Mouse (Mus musculus) cerebellum, adult 2 months (tissue): ENCODE measurements around the gene Ugt1a8. TPM values are rescaled to one million over a fixed set of nuclear protein-coding genes. Genes with fewer than 3 reads are reported as not detected.
"Not testable (repeated sequence)": the region's sequence is repeated elsewhere in the genome, so short reads cannot be mapped to it uniquely, and the experiment has no call there.

Source experiments
- DNase-seq, 2 experiments: peaks; one replicate each; pipeline ENCODE4 v3.0.0; 2021
- H3K27ac ChIP-seq: fragments of 200-500 bp; 2 replicates; pipeline ENCODE4 v1.5.1; 2012; ENCODE audit warnings: low read length, control low read depth, inconsistent platforms; ENCODE audit not compliant: insufficient read depth
- H3K27me3 ChIP-seq: fragments of 200-500 bp; 2 replicates; pipeline ENCODE4 v1.6.1; 2012; ENCODE audit warnings: inconsistent platforms, mild to moderate bottlenecking, low read length, moderate library complexity; ENCODE audit not compliant: control insufficient read depth, insufficient read depth
- H3K4me1 ChIP-seq: fragments of 200-500 bp; 2 replicates; pipeline ENCODE4 v1.6.1; 2011; ENCODE audit warnings: low read length; ENCODE audit not compliant: control insufficient read depth, insufficient read depth
- H3K4me3 ChIP-seq: fragments of 200-500 bp; replicated peaks from 2 replicates; pipeline ENCODE3; 2011; ENCODE audit warnings: mild to moderate bottlenecking, low read depth, low read length, control low read depth; ENCODE audit not compliant: insufficient read depth
- CTCF ChIP-seq: fragments of 200-500 bp; IDR thresholded peaks from 2 replicates; pipeline ENCODE4 v1.5.1; 2011; ENCODE audit warnings: low read depth, mild to moderate bottlenecking, control low read depth, low read length, moderate library complexity, borderline replicate concordance; ENCODE audit not compliant: insufficient read depth
- POLR2A ChIP-seq: fragments of 200-500 bp; IDR thresholded peaks from 2 replicates; pipeline ENCODE4 v1.6.1; 2011; ENCODE audit warnings: low read length, control low read depth, borderline replicate concordance; ENCODE audit not compliant: insufficient read depth
- WGBS: fragments of 180-500 bp; shearing (Covaris S2); methylation state at CpG from one replicate; pipeline ENCODE4 v1.1.7; 2018; 5-methylcytosine and 5-hydroxymethylcytosine counted together
- polyA plus RNA-seq: library from polyadenylated mRNA; depleted of rRNA; stranded (reverse); fragments of >200 nt; gene quantifications from 2 replicates; pipeline ENCODE4 v1.2.3, GENCODE M21; 2012

The Ugt1a8 gene
- polyA plus RNA-seq, 1 experiment, result not detected

DNA sequence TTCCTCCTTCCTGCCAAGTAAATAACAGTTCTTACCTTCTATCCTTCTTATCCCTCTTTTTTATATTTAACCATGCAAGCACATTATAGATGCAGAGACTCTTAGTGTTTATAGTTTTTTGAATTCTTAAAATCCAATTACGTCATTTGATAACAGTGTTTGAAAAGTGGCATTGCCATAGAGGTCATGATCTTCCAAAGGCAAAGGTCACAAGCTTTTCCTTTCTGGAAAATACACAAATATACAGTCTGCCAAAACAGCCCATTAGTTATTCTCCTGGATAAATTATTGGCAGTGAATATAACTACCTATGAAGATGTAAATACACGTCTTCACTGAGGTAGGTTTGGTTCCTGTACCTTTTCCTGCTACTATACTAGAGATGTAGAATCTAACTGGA is 13.1 kb upstream of the Ugt1a8 start:
- no peaks in the 10 kb centered on the region for H3K4me1 ChIP-seq
- TF ChIP-seq POLR2A, result no peak
- TF ChIP-seq CTCF, result no peak
- H3K27me3 ChIP-seq, result no peaks in the 10 kb centered on the region
- H3K27ac ChIP-seq, result no peak overlapping the region
- DNase-seq, result no peak
- WGBS, result 84% methylated on average over 2 of the region's 2 CpGs
- no peak overlapping the region for H3K4me3 ChIP-seq

DNA sequence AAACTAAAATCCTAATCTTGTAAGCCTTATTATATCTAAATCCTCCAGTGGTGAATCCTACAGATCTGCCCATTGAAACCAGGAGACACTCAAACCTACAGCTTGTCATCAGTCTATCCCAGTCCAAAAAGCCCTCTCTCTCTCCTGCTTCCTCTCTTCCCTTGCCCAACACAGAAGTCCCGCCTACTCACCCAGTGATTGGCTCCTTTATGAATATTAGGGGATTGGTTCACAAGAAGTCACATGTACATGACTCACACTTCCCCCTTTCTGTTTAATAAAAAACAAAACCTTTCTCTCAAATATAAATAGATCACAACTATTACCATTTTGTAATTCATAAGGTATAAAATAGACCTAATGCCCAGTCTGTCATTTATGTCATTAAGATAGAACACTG is 10.5 kb upstream of the Ugt1a8 start:
- TF ChIP-seq POLR2A (no peak), CTCF (no peak)

DNA sequence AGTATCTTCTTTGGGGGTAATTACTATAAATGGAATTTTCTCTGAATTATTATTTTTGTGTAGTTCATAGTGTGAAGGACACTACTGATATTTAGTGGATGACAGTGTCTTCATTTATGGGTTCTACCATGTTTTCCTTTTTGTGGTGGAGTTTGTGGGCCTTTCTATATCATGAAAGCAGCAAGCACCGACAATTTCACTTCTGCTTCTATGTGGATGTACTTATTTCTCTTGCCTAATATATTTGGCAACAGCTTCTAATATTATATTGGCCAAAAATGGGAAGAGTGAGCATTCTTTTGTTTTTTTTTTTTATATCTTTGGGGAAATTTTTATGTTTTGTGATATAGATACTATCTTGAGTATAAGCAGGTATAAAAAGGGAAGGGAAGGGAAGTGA is 5.9 kb upstream of the Ugt1a8 start:
- WGBS, result 98% methylated on average over 1 of the region's 1 CpGs

More for the DNA sequence above, 10.5 kb upstream of the Ugt1a8 start:
- Histone ChIP-seq H3K27me3 (no peaks in the 10 kb centered on the region), H3K4me3 (no peak overlapping the region), H3K27ac (no peak overlapping the region), H3K4me1 (no peaks in the 10 kb centered on the region)
- WGBS, result 85% methylated on average over 1 of the region's 1 CpGs
- no peak for DNase-seq

DNA sequence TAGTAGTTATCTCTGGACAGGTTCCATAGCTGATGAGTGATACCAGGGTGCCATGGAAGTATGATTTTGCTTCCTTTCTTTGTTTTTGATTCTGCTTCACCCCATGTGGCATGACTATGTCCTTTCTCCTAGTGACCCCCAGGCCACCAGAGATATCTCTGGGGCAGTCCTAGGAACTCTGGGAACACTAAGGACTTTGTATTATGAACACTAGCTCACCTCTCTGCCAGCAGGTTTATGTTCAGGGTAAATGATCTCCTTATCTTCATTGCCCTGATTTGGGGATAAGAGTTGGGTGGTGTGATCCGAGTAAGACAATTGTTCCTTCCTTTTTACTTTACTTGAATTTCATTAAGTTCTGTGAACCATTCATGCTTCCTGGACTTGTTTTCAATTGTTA is 1.5 kb upstream of the Ugt1a8 start:
- Histone ChIP-seq H3K27ac (no peak overlapping the region), H3K4me1 (no peaks in the 10 kb centered on the region), H3K27me3 (no peaks in the 10 kb centered on the region), H3K4me3 (no peak overlapping the region)
- no peak for DNase-seq
- no peak for TF ChIP-seq POLR2A
- no peak for TF ChIP-seq CTCF
- WGBS, result 87% methylated on average over 1 of the region's 1 CpGs

More for the DNA sequence above, 5.9 kb upstream of the Ugt1a8 start:
- no peaks in the 10 kb centered on the region for H3K27me3 ChIP-seq
- no peak overlapping the region for H3K4me3 ChIP-seq
- TF ChIP-seq POLR2A (no peak), CTCF (no peak)
- no peak for DNase-seq
- H3K4me1 ChIP-seq, result no peaks in the 10 kb centered on the region
- no peak overlapping the region for H3K27ac ChIP-seq

DNA sequence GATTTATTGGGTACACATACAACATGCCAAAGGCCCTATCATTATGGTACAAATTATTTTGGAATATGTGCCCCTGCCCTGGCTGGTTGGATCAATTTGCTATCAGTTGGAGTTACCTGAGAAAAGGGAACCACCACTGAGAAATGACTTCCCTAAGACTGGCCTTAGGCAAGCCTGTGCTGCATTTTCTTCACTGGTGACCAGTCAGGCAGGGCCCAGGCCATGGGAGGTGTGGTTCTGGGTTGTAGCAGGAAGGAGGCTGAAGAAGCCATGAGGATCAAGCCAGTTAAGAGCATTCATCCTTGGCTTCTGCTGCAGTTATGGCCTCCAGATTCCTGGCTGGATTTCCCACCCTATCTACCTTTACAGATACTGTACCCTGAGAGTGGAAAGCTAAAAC is 4.7 kb downstream of the Ugt1a8 start:
- no peak overlapping the region for H3K27ac ChIP-seq
- H3K27me3 ChIP-seq, result no peaks in the 10 kb centered on the region
- DNase-seq, result no peak
- H3K4me1 ChIP-seq, result no peaks in the 10 kb centered on the region
- H3K4me3 ChIP-seq, result no peak overlapping the region
- TF ChIP-seq POLR2A (no peak), CTCF (no peak)

DNA sequence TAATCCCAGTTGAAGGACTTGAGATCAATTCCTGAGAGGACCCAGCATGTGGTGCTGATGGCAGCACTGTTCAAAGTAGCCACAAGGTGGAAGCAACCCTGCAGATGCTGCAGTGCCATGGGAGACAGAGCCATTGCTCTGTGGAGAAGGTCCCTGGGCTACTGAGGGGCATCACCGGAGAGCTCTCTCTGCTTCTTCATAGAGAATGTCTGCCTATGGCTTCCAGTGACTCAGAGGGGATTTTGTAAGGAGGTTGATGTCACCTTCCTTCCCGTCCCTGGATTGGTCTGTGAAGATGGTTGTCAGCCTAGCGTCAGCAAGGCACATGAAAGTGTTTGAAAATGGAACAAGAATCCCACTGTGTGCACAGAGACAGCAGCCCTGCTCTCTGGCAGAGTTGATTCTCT is 6.7 kb downstream of the Ugt1a8 start:
- H3K4me1 ChIP-seq, H3K27ac ChIP-seq, DNase-seq, H3K4me3 ChIP-seq, H3K27me3 ChIP-seq: not testable (repeated sequence)
- 75% methylated on average over 3 of the region's 3 CpGs for WGBS

DNA sequence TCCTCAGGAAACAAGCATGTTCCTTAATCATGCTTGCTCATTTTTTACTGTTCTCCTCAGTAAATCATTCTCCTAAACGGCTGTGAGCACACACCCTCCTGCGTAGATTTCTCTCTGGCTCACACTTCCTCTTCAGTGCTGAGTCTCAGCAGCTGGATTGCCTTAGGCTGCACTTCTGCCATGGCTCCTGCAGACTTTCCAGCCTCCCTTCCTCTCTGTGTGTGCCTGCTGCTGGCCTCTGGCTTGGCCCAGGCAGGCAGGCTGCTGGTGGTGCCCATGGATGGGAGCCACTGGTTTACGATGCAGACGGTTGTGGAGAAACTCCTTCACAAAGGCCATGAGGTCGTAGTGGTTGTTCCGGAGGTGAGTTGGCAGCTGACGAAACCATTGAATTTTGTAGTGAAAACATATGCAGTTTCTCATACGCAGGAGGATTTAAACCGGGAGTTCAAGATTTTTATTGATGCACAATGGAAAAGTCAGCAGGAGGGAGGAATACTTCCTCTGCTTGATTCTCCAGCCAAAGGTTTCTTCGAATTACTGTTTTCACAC is 7.4 kb downstream of the Ugt1a8 start, which contains the start of gene Ugt1a7c:
TSS of gene Ugt1a7c (plus strand) at position 122 of the 552 bp plus-strand sequence.
- H3K27ac ChIP-seq, result no peak within 1 kb of the TSS
- no peaks in the 10 kb centered on the region for H3K27me3 ChIP-seq
- H3K4me1 ChIP-seq, result no peaks in the 10 kb centered on the region
- TF ChIP-seq POLR2A (no peak), CTCF (no peak)
- WGBS, result 66% methylated on average over 10 of the region's 10 CpGs
- DNase-seq, result no peak
- no peak within 1 kb of the TSS for H3K4me3 ChIP-seq

DNA sequence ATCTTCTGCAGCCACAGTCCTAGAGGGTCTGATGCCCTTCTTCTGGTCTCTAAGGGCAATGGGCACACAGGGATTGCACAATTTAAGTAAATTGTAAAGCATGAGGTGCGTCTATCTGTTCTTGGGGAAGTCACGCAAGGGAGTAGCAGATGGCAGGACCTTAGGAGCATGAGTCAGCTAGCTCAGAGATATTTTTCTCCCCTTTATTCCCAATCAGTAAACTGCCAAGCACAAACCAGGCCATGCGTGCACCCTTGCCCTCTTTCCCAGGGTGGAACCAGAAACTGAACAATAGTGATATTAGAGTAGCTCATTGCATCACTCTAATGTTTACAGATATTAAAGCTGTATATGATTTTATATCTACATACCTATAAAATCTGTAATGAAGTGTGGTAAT is 10.9 kb downstream of the Ugt1a8 start:
- H3K27me3 ChIP-seq, H3K4me1 ChIP-seq, H3K27ac ChIP-seq, H3K4me3 ChIP-seq: not testable (repeated sequence)
- peak in 1 of 2 experiments; percentile 18 for DNase-seq
- 57% methylated on average over 3 of the region's 3 CpGs for WGBS

DNA sequence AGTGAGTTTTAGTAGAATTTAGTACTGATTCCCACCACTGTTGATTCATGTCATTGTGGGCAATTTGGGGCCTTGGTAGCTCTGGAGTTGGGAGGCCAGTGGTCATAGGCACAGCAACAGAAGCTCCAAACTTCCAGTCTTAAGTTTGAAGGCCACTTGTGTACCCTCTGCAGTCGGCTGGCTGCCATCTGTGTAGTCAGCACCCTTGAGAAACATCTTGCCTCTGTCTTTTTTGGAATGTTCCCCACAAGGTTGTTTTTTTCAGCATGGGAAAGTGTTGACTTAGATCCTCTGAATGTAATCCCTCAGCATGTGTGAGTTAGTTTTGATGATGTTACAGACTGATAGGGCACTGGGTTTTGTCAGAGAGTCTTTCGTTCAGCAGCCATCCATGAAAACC is 12.1 kb downstream of the Ugt1a8 start:
- WGBS, result 82% methylated on average over 2 of the region's 2 CpGs
- not testable (repeated sequence) for DNase-seq, H3K4me3 ChIP-seq, H3K4me1 ChIP-seq, H3K27ac ChIP-seq, H3K27me3 ChIP-seq

DNA sequence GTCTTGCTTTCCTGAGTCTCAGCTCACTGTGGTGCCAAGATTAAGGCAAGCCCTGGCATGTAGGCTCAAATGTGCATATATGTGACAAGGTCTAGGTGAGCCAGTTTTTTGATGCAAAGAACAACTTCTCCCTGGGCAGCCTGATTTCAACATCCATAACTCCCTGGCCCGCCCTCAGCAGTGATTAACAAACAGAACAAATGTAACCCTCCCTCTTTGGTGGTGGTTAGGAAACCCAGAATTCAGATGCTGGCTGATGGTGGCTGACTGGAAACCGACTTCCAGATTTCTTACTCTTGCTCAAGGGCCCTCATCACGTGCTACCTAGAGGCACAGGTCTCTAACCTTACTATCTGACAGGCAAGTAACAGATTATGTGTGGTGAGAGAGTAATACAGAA is 15.4 kb downstream of the Ugt1a8 start, which contains the start of gene Ugt1a6b:
TSS of gene Ugt1a6b (plus strand) at position 234 of the 400 bp plus-strand sequence.
- not testable (repeated sequence) for H3K27me3 ChIP-seq, H3K4me1 ChIP-seq, H3K4me3 ChIP-seq, H3K27ac ChIP-seq, DNase-seq
- WGBS, result 75% methylated on average over 3 of the region's 3 CpGs

DNA sequence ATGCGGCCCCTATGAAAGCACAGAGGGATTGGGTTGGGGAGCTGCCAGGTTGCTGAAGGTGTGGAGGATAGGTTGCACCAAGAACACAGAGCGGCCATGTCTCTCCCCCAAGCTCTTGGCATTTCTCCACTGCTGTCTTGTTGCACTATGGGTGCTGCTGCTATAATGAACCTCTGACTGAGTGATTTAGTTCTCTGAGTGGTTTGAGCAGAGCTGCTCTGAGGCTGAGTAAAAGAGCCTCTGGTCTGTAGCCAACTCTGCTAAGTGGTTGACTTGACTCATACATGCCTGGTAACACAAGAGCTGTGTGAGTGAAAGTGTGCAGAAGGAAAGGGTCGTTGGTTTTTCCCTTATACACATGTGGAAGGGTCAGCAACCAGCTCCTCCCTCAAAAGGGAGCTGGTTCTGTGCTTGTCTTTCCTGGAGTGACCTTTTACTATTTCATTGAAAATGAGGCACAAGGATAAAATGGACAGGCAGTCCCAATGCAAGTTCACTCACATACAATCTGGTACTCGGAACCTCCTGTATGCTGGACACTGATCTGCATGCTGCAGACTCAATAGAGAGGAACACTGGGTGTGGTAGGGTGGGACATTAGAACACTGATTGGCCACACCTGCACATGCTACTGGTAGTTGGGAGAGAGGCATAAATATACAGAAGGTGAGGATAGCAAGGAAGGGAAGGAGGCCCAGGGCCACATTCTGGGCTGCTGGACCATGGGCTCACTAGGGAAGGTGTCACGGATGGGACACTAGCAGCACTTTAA is 16.3 kb downstream of the Ugt1a8 start:
- not testable (repeated sequence) for H3K27ac ChIP-seq, H3K4me1 ChIP-seq, H3K4me3 ChIP-seq, H3K27me3 ChIP-seq, DNase-seq
- 73% methylated on average over 5 of the region's 5 CpGs for WGBS
